Mouse (Mus musculus) C2C12 (cell line): ENCODE measurements at regions not wholly inside any gene's neighbourhood (a gene's known extent, or its start where the extent isn't known, plus 50 kb on each side); places are given as distances from the start of the nearest gene placed in this dataset.

Experiments used
- CEBPB ChIP-seq: IDR thresholded peaks from one replicate; pipeline ENCODE4 v1.6.1; 2011; ENCODE audit warnings: low read depth, mild to moderate bottlenecking, control low read depth, moderate library complexity
- CTCF ChIP-seq: IDR thresholded peaks from one replicate; pipeline ENCODE4 v1.5.1; 2011; ENCODE audit not compliant: control insufficient read depth, insufficient read depth, insufficient read length
- MYOD1 ChIP-seq: IDR thresholded peaks from one replicate; pipeline ENCODE4 v1.6.1; 2011; ENCODE audit warnings: low read depth; ENCODE audit not compliant: control insufficient read depth, insufficient read length
- MYOG ChIP-seq: IDR thresholded peaks from one replicate; pipeline ENCODE4 v1.6.1; 2011; ENCODE audit not compliant: control insufficient read depth, insufficient read length; ENCODE audit errors: extremely low read depth
- USF1 ChIP-seq: IDR thresholded peaks from one replicate; pipeline ENCODE4 v1.6.1; 2011; ENCODE audit warnings: low read depth, mild to moderate bottlenecking, control low read depth, moderate library complexity

GRCm38 (mm10) chrX:68546561-68546960 is 131.8 kb upstream of the Fmr1 start:
- no peak for TF ChIP-seq CTCF
- TF ChIP-seq USF1 = peak; percentile 74
- peak; percentile 83 for TF ChIP-seq CEBPB
- TF ChIP-seq MYOD1 = no peak
- no peak for TF ChIP-seq MYOG
